Mouse (Mus musculus): ENCODE data around the gene Alpl.

- no peak for TF ChIP-seq CTCF (IDR thresholded peaks at IDR 0.05)
- no peak for TF ChIP-seq EP300 (IDR thresholded peaks at IDR 0.05)
These were observed 68.5 kb downstream of the Alpl start for GRCm38 (mm10) chr4:137727506-137728187.
